Mouse (Mus musculus) heart, postnatal 25 days (tissue): Measurements from ENCODE around the gene Hint3. TPM values are rescaled to one million over a fixed set of nuclear protein-coding genes. Genes with fewer than 3 reads are reported as not detected.

ENCODE experiments used
- DNase-seq: peaks from one replicate; pipeline ENCODE4 v3.0.0; 2022; ENCODE audit warnings: low spot score
- intact Hi-C: fragments of 180-260 bp; cut with DNase I; formaldehyde crosslinking; loops from one replicate; pipeline ENCODE4 v1.15.1; 2025
- total RNA-seq, 2 experiments: library from RNA; stranded (reverse); gene quantifications; 2 replicates each; pipeline ENCODE4 v1.2.3; 2021

Gene Hint3
- total RNA-seq, 2 experiments from 2014 or later: 72.9 to 77.9 TPM

DNA sequence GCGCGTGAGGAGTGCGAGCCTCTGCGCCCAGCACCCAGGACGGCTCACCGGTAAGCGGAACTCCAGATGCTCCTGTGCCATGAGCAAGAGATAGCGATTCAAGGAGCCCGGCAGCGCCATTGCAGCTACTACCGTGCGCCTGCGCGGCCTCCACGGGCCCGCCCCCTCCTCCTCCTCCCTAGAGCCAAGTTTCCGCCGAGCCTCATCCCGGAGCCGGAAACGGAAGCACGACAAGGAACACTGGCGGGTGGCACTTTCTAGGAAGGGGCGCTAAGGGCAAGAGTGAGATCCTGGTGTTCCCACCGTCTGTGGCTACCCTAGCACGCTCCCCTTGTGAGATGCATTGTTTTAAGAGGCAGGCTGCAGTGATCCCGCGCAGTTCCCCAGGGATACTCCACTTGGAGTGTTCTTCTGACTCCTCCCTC, 28.9 kb downstream of the Hint3 start, which contains the start of gene Trmt11:
Trmt11 (minus strand) TSS at position 208 of the 425 bp plus-strand sequence.
- intact Hi-C loops: loop anchor here (1.0 to 10.0 kb wide), 3 partner anchors 17 to 704 kb away; partner anchors contain the start of gene Ncoa7
- peak; percentile 83 for DNase-seq

DNA sequence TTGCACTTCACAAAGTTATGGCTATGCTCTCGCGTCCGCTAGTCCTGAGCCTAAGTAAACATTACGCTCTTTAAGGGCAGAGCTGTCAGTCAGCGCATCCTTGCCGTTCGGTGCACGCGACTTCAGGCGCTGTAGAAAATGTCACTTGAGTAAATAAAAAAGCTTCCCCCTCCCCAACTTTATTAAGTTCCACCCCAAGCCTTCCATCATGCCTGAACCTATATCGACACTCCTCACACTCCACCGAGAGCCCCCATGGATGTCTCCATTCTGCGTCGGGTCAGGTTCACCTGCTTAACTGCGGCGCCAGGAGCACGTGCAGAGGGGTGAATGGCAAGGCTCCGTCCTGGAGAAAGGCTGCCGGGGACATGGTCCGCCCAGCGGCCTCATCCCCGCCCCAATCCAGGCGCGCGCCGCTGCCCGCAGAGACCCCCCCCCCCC, 29.3 kb downstream of the Hint3 start:
- intact Hi-C loops: loop anchor here (1.0 to 10.0 kb wide), 3 partner anchors 17 to 705 kb away; partner anchors contain the start of gene Ncoa7
- DNase-seq: no peak

DNA sequence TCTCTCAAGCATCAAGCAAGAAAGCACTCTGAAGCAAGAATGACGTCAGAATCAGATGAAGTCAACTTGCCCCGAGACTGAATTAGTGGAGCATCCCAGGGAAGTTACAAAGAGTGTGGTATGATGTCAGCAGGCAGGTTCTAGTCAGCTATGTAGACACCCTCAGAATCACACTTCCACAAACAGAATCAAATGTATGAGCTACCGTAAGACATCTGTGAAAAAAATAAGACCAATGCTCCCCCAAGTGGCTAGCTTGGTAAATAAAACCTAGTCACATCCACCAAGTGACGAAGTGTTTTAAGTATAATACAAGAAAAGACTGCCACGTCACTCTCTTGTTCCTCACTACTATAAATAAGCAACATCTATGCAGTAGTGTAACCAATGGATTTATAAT, 42.4 kb downstream of the Hint3 start:
- no peak for DNase-seq
- intact Hi-C loops: no loop called here

DNA sequence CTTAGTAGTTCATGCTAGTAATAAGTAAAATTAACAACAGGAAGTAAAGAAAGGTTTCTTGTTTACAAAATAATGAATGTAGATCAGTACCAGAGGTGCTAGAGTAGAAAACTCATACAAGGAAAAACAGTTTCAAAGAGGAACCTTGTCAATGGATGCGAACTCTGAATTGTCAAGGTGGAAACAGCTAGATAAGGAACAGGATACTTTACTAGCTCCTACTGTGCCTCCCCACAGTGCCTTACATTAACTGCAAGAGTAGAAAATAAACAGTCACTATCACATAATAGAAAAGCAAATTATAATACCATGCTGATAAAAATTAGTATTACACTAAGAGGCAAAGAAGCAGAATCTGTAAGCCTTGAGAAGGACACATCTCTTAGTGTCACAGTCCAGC, 43.7 kb downstream of the Hint3 start:
- intact Hi-C loops: no loop called here

DNA sequence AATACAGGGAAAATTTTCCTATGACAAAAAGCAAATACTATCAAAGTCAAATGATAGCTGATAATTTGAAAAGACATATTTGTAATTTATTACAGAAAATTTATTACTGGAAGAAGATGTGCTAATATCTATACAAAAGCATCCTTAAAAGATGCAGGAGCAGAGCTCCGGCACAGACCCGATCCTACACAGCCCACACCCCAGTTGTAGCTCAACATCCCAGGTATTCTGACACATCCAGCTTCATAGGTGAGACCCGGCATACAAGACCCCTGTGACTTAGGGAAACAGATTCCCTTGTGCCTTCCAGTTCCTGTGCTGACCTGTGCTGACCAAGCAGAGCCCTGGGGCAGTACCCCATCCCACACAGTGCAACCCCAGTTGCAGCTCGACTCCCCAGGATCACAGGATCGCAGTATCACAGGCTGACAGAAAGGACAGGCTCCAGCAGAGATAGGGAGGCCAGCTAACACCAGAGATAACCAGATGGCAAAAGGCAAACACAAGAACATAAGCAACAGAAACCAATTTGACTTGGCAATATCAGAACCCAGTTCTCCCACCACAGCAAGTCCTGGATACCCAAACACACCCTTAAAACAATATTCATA, 51.7 kb downstream of the Hint3 start:
- DNase-seq: no peak
- intact Hi-C loops: no loop called here

More for the DNA sequence above, 43.7 kb downstream of the Hint3 start:
- no peak for DNase-seq

DNA sequence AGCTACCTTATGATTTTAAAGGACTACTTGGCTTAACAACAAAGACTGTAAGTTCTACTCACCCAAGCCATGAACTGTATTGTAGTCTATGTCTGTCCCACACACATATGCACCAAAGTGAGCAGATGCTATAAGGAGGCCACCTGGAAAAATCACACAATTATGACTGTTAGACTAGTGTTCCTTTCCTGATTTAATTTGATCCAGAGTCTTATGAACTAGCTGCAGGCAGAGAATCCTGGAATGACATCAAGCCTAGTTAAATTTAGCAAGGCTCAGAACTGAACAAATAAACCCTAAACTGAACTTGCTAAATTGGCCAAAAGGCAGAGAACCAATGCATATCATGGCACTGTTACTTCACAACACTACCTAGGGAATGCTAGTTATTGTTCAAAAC, 63.1 kb downstream of the Hint3 start:
- no peak for DNase-seq
- intact Hi-C loops: no loop called here

DNA sequence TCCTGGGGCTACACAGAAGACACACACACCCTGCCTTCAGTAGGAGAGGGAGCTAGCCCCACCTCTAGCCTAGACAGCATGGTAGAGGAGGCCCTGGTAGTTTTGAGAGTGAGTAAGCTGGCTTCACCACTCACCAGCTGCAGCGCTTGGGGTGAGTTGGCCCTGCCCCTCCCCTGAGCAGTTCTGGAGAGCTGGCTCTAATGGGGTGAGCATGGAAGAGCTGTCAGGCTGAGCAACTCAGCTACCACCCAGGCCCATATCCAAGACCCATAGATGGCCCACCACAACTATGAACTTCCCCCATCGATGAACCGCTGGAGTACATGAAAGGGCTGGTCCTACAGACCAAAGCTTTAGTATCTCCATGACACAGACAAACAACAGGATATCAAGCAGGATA, 64.8 kb downstream of the Hint3 start:
- intact Hi-C loops: no loop called here
- no peak for DNase-seq

Other genes with a start within 250 kb of the Hint3 start
- gene Trmt11, start 28.9 kb downstream of the Hint3 start, total RNA-seq: 1 to 10 TPM; 3.8 to 5.4 TPM
- gene Ncoa7, start 173.7 kb upstream of the Hint3 start, total RNA-seq: 1 to 10 TPM; 4.2 to 5.3 TPM
- gene Hey2, start 213.2 kb upstream of the Hint3 start, total RNA-seq: 1 to 10 TPM; 5.9 to 6.4 TPM